Mouse (Mus musculus) spleen, postnatal 14 days (tissue): ENCODE data around the gene Fam47c.

Source experiments
- DNase-seq, 2 experiments: peaks; one replicate each; pipeline ENCODE4 v3.0.0; 2021 to 2022; ENCODE audit warnings: low spot score in 2 of 2

Fam47c gene

DNA sequence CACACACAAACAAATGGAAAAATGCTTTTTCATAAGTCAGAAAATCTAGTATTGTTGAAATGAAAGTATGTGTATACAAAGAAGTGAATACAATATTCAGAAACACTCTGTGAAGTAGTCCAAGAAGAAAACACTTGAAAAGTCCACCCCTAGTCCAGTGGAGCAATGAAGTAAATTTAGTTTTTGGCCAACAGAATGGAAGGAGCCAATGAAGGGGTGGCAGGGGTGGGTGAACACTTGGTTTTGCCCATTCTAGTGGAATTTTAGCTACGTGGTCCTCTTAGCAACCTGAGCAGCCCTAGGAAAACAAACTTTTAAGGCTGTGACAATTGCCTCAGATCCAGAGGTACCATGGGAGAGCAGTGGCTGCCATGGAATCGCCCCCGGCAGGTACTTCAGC is at the start of gene Fam47c:
Gene Fam47c (plus strand): TSS at position 301 of the 400 bp plus-strand sequence.
- DNase-seq: no peak

GRCm38 (mm10) chrX:78769408-78769807 is 31.8 kb downstream of the Fam47c start:
- no peak for DNase-seq

DNA sequence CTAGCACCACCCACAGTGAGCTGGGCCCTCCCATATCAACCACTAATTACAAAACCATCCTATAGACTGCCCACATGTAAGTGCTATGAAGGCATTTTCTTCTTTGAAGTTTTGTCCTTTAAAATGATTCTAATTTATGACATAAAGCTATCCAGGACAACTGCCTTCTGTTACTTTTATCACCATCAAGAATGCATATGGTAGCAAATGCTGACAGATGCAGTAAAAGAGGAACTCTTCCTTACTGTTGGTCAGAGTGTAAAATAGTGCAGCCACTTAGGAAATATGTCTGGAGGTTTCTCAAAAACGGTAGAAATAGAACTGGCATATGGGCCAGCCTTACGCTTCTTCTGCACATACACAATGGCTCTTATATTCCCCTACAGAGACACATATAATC is 39.5 kb downstream of the Fam47c start:
- DNase-seq: no peak
